In the genomic region with DNA sequence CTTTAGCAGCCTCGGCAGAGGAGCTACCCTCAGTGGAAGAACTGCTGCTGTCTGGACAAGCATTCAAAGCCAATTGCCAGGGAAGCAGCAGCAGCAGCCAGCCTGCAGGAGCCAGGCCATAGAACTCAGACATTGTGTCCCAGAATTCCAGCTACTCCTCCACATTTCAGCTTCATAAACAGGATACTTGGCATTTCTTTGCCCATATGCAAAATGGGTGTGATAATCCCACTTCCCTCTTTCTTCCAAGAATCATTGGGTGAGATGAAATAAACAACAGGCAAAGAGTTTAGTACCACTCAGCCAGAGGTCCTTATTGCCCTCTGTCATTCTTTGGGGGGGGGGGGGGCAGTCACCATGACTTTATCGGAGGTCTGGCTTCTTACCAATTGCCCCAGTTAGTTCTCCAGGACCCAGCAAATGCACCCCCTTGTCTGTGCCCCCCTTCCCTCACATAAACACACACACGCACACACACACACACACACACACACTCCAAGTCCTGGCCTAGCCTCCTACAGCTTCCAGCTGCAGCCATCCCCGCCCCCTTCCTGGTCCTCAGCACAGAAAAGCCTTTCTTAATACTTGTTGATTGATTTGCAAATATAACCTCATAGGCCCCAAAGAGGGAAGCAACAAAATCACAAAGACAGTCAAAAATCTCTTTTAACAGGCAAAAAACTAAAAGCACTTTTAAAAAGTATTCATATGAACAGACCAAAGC, we compare ENCODE assay signal across 9 mouse cellular contexts. TPM values are rescaled to one million over a fixed set of nuclear protein-coding genes. Genes with fewer than 3 reads are reported as not detected.
DNase-seq lines count a peak whose midpoint lies in the region; ATAC-seq and TF ChIP-seq lines count a peak whose summit lies in the region.
"Had no signal": no experiment of that assay in that cellular context is flagged by ENCODE, and none has a peak within 500 bp of the region (broad histone marks: within the 10 kb centered on the region; RNA-seq: fewer than 3 reads in every experiment).

No protein-coding gene starts in this region.

- no peak overlapping the region for H3K27ac ChIP-seq in heart, embryonic 11.5 days (ENCODE audit: low read depth, low read length)
- peak overlapping the region; percentile 91; the same call in 1 of the 2 replicates for H3K27ac ChIP-seq in embryonic facial prominence, embryonic 14.5 days (replicated peaks; ENCODE audit: low read depth, low read length)
- H3K27ac ChIP-seq in intestine, embryonic 14.5 days (ENCODE audit: low read depth), result peak overlapping the region; percentile 97
- no peak overlapping the region for H3K27ac ChIP-seq in thymus, adult 2 months (ENCODE audit: control insufficient read depth, insufficient read depth, low read length)

- H3K36me3 ChIP-seq in heart, embryonic 11.5 days (ENCODE audit: control insufficient read depth, insufficient read depth, low read length), result no peaks in the 10 kb centered on the region
- no peaks in the 10 kb centered on the region for H3K36me3 ChIP-seq in embryonic facial prominence, embryonic 14.5 days (ENCODE audit: control insufficient read depth, insufficient read depth, low read length)
- peaks cover 11% of the 10 kb centered on the region; the same call in 1 of the 2 replicates for H3K36me3 ChIP-seq in intestine, embryonic 14.5 days (ENCODE audit: control insufficient read depth, insufficient read depth, low read length)
- H3K36me3 ChIP-seq in thymus, adult 2 months (ENCODE audit: control insufficient read depth, insufficient read depth, low read length), result no peaks in the 10 kb centered on the region
- H3K36me3 ChIP-seq: G1E had no signal

- no peak for ATAC-seq in heart, embryonic 11.5 days (replicated peaks; ENCODE audit: insufficient number of reproducible peaks, low FRiP score, low TSS enrichment)
- no peak for ATAC-seq in embryonic facial prominence, embryonic 14.5 days (ENCODE audit: low read depth)
- no peak for ATAC-seq in intestine, embryonic 14.5 days (replicated peaks; ENCODE audit: low FRiP score, low TSS enrichment, low read depth)

- peaks cover 8% of the 10 kb centered on the region for H3K27me3 ChIP-seq in heart, embryonic 11.5 days (ENCODE audit: control insufficient read depth, insufficient read depth, low read length)
- no peaks in the 10 kb centered on the region for H3K27me3 ChIP-seq in embryonic facial prominence, embryonic 14.5 days (replicated peaks; ENCODE audit: control insufficient read depth, insufficient read depth, low read length)
- H3K27me3 ChIP-seq in intestine, embryonic 14.5 days (replicated peaks; ENCODE audit: control insufficient read depth, insufficient read depth, low read length), result no peaks in the 10 kb centered on the region
- no peaks in the 10 kb centered on the region for H3K27me3 ChIP-seq in thymus, adult 2 months (ENCODE audit: control insufficient read depth, insufficient read depth, low read length)

- H3K9ac ChIP-seq in heart, embryonic 11.5 days (ENCODE audit: low read depth, low read length), result 0 out of 2 replicates have a peak overlapping the region, but pooled peaks have one; percentile 10
- peak overlapping the region; percentile 94 for H3K9ac ChIP-seq in embryonic facial prominence, embryonic 14.5 days (ENCODE audit: low read depth, low read length)
- peak overlapping the region; percentile 97 for H3K9ac ChIP-seq in intestine, embryonic 14.5 days (ENCODE audit: low read length)

- WGBS in heart, embryonic 11.5 days (ENCODE audit: insufficient replicate concordance), result 59% methylated on average over 4 of the region's 4 CpGs
- 33% methylated on average over 4 of the region's 4 CpGs for WGBS in embryonic facial prominence, embryonic 14.5 days
- whole genome bisulfite sequencing in intestine, embryonic 14.5 days, result 17% methylated on average over 4 of the region's 4 CpGs
- 35% methylated on average over 4 of the region's 4 CpGs for WGBS in thymus, adult 2 months

- TF ChIP-seq CTCF in thymus, adult 2 months (IDR thresholded peaks at IDR 0.05; ENCODE audit: borderline replicate concordance, control insufficient read depth, extremely low read depth, insufficient read depth, low read length, poor library complexity), result no peak

- H3K4me1 ChIP-seq in heart, embryonic 11.5 days (ENCODE audit: control insufficient read depth, insufficient read depth, low read length), result peaks cover 11% of the 10 kb centered on the region
- H3K4me1 ChIP-seq in embryonic facial prominence, embryonic 14.5 days (ENCODE audit: control insufficient read depth, insufficient read depth, low read length), result peaks cover 50% of the 10 kb centered on the region
- peaks cover 51% of the 10 kb centered on the region for H3K4me1 ChIP-seq in intestine, embryonic 14.5 days (replicated peaks; ENCODE audit: control insufficient read depth, insufficient read depth, low read length)
- peaks cover 21% of the 10 kb centered on the region for H3K4me1 ChIP-seq in thymus, adult 2 months (replicated peaks; ENCODE audit: control insufficient read depth, insufficient read depth, low read length)

- TF ChIP-seq POLR2A in thymus, adult 2 months (IDR thresholded peaks at IDR 0.05; ENCODE audit: control insufficient read depth, extremely low read depth, insufficient read depth, low read length, poor library complexity), result no peak

- peak overlapping the region; percentile 74 for H3K4me3 ChIP-seq in heart, embryonic 11.5 days (ENCODE audit: low read depth, low read length)
- H3K4me3 ChIP-seq in embryonic facial prominence, embryonic 14.5 days (ENCODE audit: low read depth, low read length), result peak overlapping the region; percentile 83
- H3K4me3 ChIP-seq in intestine, embryonic 14.5 days (ENCODE audit: low read depth, low read length), result peak overlapping the region; percentile 85
- no peak overlapping the region for H3K4me3 ChIP-seq in thymus, adult 2 months (ENCODE audit: control insufficient read depth, insufficient read depth, low read length)

- H3K9me3 ChIP-seq in heart, embryonic 11.5 days (replicated peaks; ENCODE audit: control insufficient read depth, low read length), result no peaks in the 10 kb centered on the region
- 0 out of 2 replicates have a peak, but pooled peaks cover 4% of the 10 kb centered on the region for H3K9me3 ChIP-seq in embryonic facial prominence, embryonic 14.5 days (ENCODE audit: control insufficient read depth, low read length)
- no peaks in the 10 kb centered on the region; the same call in 1 of the 2 replicates for H3K9me3 ChIP-seq in intestine, embryonic 14.5 days (ENCODE audit: control insufficient read depth, low read length)

- DNase-seq in heart, adult 8-10 months (ENCODE audit: low spot score), result no peak
- DNase-seq in embryonic facial prominence, embryonic 14.5 days (ENCODE audit: low spot score), result peak; percentile 65
- DNase-seq in intestine, embryonic 14.5 days (ENCODE audit: low spot score), result no peak
- DNase-seq in lung, postnatal 10 days, result peak; percentile 67
- no peak for DNase-seq in cerebellum, adult 18-20 months
- no peak for DNase-seq in spleen, postnatal 36 days (ENCODE audit: low spot score in 2 of 2)
- no peak for DNase-seq in thymus, adult 2 months

- H3K4me2 ChIP-seq in heart, embryonic 11.5 days, result peak overlapping the region; percentile 86
- peak overlapping the region; percentile 88 for H3K4me2 ChIP-seq in embryonic facial prominence, embryonic 14.5 days (ENCODE audit: low read depth, low read length)
- H3K4me2 ChIP-seq in intestine, embryonic 14.5 days (ENCODE audit: low read length), result peak overlapping the region; percentile 74

RNA-seq across cellular contexts. Expression of gene Tns3, which starts 1.5 kb away (rescaled TPM):
- polyA plus RNA-seq in heart, embryonic 11.5 days (2014; fragmentation: Nextera tagmentation; extraction: Ambion mirVana), result 10.1 and 11.0 TPM in 2 replicates
- 10 to 100 TPM; 22.9 to 25.7 (median 23.7) TPM for total RNA-seq in heart, adult 8-10 months (2022)
- 19.3 and 20.5 TPM in 2 replicates for polyA plus RNA-seq in embryonic facial prominence, embryonic 14.5 days (2014; fragmentation: Nextera tagmentation; extraction: Ambion mirVana)
- 25.7 and 26.7 TPM in 2 replicates for polyA plus RNA-seq in intestine, embryonic 14.5 days (2014; fragmentation: Nextera tagmentation; extraction: Ambion mirVana)
- polyA plus RNA-seq in thymus, adult 2 months (2012; rRNA removed), result 31.7 and 33.9 TPM in 2 replicates
- polyA plus RNA-seq: G1E had no signal

Comparison
In these comparisons a context has a peak if more than half of its experiments do, and no peak if none do; other contexts are left out.
1. H3K27ac ChIP-seq: peak in embryonic facial prominence, embryonic 14.5 days (single experiment) and intestine, embryonic 14.5 days (single experiment); none in heart, embryonic 11.5 days (single experiment) and thymus, adult 2 months (single experiment).
2. H3K9ac ChIP-seq: peak in every context shown above with its lines; median percentile 97 in intestine, embryonic 14.5 days; 94 in embryonic facial prominence, embryonic 14.5 days; 10 in heart, embryonic 11.5 days.
3. DNase-seq: peak in embryonic facial prominence, embryonic 14.5 days (single experiment) and lung, postnatal 10 days (single experiment); none in heart, adult 8-10 months (single experiment), intestine, embryonic 14.5 days (single experiment), cerebellum, adult 18-20 months (0 of 2), spleen, postnatal 36 days (0 of 2) and thymus, adult 2 months (single experiment).
4. Peak in every context shown above with its lines, with median percentiles within 50 percentile points of each other: H3K4me2 ChIP-seq.